Mouse (Mus musculus): ENCODE measurements at regions not wholly inside any gene's neighbourhood (a gene's known extent, or its start where the extent isn't known, plus 50 kb on each side); places are given as distances from the start of the nearest gene placed in this dataset.

DNA sequence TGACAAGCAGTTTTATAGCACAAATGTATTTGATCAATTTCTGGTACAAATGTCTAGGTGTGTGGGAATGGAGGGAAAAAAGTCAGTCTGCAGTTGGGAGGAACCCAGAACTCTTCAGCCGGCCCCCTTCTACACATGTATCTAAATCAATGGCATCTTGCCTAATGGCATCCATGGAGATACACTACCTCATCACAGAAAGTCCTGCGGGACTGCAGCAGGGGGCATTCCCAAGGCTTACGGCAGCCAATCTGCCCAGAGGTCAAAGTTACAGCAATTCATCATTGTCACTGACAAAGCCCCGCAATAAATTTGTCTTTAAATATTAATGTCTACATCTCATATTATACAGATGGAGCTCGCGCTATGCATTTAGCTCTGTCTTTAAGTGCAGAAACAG, 135.7 kb upstream of the Arhgap5 start:
- no peak for DNase-seq

DNA sequence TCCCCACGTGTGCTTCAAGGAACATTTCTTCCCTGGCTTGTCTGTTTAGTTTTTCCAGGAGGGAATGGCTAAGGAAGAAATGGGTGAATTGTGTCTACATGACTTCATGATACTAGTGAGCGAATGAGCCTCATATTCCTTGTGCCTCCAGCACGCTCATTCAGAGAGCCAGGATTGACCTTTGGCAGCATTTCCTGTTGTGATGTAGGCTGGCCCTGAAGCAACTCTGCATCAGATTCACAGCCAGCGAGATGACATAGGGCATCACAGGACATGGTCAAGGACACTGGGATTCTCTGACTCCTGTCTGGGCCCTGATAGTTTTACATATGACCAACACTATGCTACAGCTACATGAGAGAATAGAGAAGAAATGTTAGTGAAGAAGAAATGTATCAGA, 135.3 kb upstream of the Arhgap5 start:
- no peak for DNase-seq

DNA sequence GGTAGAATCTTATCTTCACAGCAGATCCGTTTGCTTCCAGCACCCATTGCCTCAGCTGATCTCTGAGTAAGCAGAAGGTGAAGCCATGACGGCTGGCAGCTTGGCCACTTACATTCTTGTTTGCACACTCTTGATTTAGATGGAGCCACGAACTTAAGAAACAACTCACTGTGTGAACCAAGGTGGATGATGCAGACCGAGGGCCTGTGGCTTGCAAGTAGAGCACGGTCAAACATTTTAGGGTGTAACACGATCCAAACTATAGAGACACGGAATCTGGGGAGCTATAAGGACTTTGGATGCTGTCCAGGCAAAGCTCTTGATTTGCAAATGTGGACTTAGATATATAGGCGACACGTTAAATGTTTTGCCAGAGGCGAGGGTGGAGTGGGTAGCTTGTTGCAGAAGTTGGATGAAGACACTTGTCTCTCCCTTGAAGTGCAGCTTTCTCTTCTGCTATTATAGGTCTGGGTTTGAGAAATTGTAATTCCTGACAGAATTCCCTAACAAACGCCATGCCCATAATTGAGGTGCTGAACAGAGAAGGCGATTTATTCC, 133.5 kb upstream of the Arhgap5 start:
- DNase-seq: no peak

DNA sequence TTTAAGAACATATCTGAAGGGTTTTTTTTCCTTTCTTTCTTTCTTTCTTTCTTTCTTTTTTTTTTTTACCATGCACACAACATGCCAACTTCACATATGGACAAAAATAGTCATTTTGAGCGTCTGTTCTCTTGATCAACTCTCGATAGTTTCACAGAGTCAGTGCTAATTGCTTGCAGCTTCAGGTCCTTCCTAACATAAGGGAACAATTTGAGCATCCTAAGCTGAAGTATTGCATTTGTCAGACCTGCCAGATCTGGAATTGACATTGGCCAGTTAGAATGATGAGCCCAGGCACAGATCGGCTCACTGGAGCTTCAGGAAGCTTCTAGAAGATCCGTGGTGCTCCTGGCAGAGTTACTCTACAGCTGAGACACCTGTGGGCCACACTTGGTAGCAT, 128.7 kb upstream of the Arhgap5 start:
- DNase-seq: no peak

DNA sequence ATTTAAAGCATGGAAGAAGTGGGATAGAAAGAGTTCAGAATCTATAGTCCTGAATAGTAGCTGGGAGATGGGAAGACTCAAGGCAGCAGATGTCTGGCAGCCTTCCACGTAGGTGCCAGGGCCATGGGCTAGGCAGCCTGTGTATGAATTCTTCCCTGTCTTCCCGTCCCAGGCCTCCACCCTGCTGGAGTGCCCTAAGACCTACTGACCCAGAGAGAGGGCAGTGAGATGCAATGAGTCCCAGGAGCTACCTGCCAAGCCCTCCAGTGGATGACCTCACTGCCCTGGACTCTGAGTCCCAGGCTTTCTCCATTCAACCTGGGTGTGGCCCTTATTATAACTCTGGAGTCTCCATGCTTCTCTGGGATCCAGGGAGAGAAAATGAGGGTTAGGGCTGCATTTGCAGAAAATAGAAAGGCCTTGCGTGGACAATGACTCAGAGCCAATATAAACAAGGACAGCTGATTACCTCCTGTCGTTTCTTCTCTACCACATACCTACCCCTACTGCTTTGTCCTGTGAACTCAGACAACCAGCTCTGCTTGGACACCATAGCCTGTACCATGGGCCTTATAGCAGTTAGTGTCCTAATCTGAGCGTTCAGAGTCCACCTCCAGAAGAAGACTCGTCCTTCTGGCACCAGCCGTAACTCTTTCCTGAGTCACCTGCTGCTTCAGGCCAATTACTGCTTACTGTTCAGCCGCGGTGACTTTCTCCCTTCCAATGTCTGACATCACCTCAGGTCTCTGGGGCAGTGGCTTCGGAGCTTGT, 126.9 kb upstream of the Arhgap5 start:
- no peak for DNase-seq

DNA sequence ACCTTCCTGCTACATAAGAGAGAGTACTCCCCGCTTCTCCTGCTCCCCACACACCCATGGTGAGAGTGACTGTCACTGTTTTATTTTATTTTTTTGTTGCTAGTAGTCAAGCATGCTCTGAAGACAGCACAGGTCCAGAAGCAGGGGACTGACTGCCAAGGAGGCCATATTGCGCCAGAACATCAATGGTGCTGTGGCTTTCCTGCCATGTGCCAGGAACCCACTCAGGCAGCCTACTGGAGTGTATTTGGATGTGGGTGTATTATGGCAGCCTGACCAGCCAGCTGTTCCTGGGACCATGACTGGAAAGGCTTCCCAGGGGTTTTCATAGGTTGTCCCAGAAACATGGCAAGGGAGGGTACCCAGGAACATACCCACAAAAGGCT, 126.3 kb upstream of the Arhgap5 start:
- DNase-seq: no peak

DNA sequence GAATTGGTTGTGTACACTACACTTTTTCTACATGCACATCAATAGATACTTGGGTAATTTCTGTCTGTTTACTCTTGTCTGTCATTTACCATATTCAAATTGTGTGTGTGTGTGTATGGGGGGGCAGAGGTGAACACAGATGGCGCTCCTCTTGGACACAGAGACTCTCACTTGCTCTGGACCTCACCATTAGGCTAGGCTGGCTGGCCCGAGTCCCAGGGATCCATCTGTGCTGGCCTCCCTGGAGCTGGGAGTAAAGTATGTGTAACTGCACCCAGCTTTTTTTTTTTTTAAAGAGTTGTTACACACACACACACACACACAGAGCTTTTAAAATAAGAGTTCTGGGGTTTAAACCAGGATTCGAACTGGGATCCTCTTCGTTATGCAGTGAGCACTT, 124.5 kb upstream of the Arhgap5 start:
- peak; percentile 45 for DNase-seq

DNA sequence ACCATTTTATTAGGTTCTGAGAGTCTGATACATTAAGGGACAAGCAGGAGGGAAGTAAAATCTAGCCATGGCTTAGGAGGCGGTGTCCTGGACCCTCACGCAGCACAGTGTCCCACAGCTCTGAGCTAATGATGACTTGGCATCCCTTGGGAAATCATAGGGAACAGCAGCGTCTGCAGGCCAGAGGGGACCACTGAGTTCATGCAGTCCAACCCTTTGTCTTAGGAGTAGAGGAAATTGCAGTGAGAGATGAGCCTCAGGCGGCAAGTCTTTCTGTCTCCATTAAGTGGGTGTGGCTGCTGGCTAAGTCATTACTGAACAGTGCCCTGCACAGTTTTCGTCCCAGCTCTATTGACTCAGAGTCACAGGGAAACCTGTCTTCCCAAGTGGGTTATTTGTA, 123.8 kb upstream of the Arhgap5 start:
- no peak for DNase-seq

DNA sequence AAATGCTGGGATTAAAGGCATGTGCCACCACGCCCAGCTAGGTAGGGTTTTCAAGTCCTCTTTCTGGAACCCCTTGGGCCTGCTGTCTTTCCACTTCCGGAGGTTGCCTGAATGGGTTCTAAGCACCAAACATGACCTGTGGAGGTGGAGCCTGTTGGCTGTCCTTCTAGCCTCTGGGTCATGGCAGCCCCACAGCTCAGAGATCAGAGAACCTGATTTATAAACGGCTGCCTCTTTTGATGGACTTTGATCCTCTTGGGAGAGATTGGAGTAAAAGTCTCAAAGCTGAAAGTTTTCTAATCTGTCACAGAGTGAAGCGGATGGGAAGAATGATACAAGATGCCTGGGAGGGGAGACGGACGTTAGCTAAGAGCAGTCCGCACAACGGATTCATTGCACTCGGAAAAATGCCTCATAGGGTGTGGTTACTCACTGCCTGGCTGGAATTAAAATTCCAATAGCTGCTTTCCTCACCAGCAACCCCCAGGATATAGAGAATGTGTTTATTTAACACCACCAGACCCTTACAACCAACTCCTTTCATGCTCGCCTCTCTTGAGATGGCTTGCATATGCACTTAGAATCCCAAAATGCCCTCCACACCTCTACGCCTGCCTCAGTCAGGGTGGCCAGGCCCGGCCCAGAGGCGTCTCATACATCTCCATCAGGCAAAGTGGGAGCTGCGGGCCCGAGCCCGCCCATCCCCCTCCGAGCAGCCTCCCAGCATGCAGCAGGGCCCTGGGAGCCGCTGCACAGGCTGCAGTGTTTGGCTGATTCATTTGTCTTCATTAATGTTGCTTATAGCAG, 122.4 kb upstream of the Arhgap5 start:
- DNase-seq: no peak

DNA sequence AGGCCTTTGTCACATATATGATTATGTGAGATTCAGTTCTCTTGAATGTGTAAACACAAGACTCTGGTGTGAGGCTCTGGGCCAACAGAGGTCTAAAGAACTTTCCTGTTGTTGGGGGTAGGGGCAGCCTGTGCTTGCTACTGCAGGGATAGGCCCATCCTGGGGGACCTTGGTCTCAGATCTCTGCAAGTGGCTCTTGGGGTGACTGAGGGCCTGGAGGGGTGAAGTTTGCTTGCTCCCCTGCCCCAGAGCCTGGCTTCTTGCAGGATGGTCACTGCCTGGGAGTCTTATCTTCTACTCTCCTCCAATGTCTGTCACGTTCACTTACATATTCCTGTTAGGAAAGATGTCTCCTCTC, 121.8 kb upstream of the Arhgap5 start:
- DNase-seq: no peak

DNA sequence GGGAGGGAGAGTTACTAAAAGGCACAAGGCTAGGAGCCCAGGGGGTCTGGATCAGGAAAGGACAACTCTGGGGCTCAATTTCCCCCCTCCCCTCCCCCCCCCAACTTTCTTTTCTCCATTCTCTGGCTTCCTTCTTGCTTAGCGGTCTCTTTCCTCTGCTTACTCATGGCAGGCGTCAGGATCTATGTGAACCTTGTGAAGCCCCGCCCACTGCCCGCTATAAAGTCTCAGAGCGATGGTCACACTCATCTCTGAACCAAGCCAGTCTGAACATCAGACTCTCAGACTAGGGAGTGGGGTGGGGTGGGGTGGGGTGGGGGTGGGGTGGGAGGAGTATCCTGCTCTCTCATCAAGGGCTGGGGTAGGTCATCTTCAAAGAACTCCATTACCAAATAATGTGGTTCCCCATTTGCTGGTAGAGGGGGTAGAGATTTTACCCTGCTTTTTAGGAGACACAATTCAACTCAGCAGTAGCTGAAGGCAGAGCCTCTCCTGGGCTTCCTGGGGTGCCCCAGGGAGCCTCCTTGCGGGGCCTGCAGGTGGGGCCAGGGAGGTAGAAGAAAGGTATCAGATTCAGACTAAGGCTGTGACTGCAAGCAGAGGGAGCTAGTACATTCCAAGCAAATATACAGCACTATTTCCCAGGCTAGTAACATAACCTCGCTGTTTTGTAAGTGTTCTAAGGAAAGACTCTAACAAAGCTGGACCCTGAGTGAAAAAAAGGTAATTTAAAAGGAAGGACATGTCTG, 120.8 kb upstream of the Arhgap5 start:
- DNase-seq: no peak

DNA sequence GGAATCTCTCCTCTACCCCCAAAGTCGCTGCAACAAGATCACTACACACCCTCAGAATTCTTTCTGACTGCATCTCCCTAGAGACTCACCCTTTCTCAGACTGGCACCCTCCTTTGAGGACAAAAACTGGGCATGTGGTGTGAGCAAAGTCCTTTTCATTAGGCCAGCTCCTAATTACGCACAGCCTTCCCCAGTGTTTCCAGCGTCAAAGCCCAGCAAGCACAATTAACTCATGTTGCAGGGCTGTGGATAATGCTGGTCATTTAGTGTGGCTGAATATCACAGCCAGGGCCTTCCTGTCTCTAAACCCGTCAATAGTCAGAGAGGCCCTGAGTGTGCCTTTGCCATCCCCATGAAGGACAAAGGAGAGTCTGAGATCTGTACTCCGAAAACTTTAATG, 114.2 kb upstream of the Arhgap5 start:
- no peak for DNase-seq

DNA sequence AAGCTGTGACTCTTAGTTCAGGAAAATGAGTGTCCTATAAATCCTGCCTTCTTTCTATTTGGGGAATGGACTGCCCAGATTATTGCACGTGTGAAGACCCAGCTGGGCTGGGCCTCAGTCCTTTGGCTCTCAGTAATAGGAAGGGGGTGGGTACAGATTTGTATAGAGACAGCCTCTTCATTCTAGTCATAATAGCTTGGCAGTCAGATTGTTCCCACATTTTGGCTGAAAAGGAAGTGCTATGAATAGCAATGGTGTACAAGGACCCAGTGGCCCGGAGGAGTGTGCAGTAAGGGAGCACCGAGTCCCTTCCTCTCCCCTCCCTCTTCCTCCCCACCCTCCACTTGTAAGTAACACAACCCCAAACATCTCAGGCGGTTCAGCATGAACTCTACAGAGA, 113.5 kb upstream of the Arhgap5 start:
- DNase-seq: no peak

DNA sequence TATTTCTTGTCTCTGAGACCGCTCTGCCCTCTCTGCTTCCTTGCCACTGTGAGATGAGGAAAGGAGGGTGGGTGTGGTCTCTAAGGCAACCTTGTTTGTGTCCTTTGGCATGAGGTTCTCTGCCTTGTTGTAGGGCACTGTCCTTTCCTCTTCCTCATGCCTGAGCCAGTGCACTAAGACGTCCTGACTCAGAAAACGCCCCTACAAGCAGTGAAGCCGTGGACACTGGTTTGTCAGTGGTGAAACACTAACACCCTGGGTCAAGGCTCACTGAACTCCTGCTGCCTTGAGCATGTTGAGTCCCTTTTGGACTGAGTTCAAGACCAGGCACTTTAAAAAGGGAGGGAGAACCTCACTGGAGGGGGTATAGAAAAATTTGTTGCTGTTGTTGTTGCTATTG, 111.1 kb upstream of the Arhgap5 start:
- DNase-seq: no peak

DNA sequence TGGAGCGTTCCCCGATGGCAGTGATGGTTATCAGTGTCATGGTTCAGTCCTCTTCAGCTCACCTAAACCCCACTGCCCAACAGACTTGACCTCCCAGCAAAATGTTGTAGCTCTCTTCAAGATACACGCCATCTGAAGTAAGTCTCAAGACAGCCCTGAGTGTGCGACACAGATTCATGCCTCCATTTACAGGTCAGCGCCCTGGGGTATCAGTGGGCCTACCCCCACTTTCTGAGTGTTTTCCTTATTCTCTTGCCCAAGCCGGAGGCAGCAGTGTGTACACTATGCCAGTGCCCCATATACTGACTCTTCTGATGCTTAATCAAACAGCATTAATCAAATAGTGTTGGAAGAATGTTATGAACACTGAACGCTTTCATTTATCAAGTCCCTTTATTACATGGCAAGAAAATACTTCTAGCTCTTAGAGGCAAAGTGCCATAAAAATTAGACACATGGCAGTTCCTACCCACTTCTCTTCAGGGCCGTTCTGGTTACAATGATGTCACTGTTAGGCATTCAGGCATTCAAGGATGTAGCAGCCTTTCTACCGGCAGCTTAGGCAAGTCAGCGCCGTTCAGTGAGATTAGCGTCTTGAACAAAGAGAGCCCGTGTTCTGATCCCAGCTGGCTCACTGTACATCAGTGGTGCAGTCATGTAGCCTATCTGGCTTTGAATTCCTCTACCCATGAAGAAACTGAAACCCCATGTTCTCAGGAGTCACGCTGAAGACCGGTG, 109.6 kb upstream of the Arhgap5 start:
- no peak for DNase-seq

DNA sequence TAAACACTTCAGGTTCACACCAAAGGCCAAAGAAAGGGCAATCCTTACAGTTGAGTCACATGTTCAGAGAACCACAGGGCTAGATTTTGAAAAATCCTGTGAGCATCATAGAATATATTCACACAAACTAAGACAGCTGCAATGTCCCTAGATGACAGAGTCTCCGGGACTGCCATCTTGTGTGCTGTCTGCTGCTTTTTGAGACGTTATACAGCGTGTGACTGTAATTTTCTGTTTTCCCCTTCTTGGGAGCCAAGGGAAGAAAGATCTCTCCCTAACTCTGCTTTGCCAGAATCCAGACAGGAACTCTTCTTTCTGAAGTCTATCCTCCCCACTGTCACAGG, 109.1 kb upstream of the Arhgap5 start:
- DNase-seq: no peak

DNA sequence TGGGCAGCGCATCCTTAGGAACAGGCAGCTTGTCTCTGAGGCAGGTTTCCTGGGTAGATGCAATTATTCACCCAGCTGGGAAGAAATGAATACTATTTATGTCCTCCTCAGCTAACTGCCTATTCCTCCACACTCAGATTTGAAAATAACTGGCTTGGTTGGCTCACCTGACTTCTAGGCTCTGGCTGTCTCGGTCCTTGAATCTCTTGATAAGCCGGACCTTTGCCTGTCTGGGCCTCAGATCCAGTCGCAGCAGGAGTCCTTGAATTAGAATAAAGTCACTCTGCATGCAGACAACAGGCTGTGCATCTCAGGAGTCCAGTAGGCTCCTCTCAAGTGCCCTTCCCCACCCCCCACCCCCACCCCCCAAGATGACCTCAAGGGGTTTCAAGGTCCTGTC, 108.7 kb upstream of the Arhgap5 start:
- DNase-seq: no peak

DNA sequence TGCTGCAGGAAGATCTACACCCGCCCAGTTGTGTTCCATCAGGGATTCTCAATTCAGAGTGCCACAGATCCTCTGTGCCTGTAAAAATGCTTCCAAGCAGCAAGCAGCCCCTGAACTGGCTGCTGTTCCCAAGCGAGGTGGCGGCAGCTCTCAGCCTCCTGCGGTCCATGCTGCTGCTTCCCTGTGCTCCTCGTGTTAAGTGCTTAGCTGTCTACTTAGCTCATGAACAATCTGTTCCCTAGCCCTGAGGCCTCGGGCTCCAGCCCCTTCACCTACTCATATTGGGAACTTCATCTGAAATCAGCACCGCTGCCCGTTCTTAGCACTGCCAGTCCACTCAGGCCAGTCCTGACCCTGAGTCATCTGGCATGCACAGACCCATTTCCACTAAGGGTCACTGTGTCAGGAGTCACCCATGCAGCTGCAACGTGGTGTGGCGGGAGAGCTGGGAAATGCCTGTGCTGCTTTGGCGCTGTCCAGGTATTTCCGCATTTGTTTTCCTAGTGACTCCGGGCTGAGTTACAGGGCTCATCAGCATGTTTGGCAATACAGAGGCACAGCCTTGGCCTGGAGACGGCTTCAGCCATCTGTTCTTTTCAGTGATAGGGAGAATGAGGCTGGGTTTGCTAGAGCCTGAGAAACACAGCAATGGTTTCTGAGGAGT, 107.5 kb upstream of the Arhgap5 start:
- peak; percentile 35 for DNase-seq

DNA sequence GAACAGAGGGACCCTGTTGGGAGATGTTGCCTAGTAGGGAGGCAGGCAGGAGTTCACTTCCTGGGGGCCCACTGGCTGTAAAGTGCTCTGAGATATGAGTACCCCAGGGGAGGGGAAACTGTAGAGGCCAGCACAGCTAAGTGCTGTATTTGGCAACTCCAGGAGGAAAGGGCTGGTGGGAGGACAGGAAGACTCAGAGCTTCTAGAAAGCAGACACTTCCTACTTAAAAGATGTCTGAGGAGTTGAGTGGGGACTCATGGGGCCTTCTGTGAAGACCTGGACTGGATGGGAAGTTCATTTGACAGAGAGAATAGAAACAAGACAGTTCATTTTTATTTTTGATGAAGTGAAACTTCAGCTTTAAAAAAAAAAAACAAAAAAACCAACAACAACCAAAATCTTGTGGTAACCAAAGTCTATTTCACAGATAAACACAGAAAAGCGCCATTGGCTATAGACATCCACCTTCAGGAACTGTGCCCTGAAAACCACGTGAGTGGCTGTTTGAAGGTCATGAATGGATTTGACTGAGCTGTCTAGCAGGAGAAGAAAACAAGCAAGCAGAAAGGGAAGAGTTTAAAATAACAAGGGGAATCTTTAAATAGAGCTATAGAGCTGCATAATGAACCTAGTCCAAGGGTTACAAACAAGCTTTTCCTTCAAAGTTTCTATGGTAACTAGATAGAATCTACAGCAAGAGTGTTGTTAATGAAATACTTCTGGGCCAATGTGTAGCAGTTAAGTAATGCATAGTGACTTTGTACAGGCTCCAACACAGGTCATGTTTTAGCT, 105.9 kb upstream of the Arhgap5 start:
- no peak for DNase-seq

DNA sequence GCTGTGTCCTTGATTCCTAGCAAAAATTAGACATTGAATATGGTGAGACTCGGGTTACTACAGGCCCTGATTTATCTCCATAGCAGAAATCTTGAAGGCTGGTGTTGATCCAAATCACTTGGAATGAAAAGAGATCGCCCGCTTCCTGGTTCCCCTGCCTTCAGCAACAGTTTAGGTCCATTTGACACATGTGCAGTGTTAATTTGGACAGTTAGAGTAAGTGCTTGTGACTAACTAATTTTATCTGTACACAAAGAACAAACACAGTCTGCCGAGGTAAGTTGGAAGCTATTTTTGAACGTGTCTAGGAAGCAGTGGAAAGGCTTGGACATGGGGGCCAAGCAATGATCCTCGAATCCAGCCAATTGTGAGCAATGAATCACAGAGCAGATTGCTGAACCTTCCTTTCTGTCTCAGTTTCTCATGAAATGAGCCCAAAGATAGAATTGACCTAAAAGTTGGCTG, 105.2 kb upstream of the Arhgap5 start:
- DNase-seq: no peak

DNA sequence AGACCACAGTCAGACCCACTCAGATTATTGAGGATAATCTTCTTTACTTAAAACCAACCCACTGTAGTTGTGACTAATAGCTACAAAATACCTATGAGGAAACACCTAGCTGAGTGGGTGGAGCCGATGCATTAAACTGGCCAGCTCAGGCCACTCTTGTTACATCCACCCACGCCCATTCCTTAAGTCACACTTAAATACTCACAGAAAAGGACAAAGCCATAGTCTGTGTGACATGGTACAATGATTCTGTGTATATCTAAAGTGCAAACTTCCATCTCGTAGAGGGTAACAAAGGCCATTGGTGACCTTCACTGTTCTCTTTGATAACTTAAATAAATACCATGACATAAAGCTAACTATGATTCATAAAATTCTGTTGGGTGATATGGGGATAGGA, 103.7 kb upstream of the Arhgap5 start:
- DNase-seq: no peak

All from gastrocnemius, postnatal 10 days (tissue).